Mouse (Mus musculus) midbrain, embryonic 13.5 days (tissue): ENCODE measurements around the gene Olfr1195. TPM values are rescaled to one million over a fixed set of nuclear protein-coding genes. Genes with fewer than 3 reads are reported as not detected.
"Not testable (repeated sequence)": the region's sequence is repeated elsewhere in the genome, so short reads cannot be mapped to it uniquely, and the experiment has no call there.

ENCODE experiments used
- ATAC-seq: fragments of 200-750 bp; cut with Nextera tagmentation; 2 replicates; pipeline ENCODE4 v1.8.0; 2017; ENCODE audit warnings: mild to moderate bottlenecking, moderate TSS enrichment, moderate library complexity
- H3K27ac ChIP-seq: fragments of 300-500 bp; sonication (generic); 2 replicates; pipeline ENCODE4 v1.5.1; 2015; ENCODE audit warnings: inconsistent platforms, mild to moderate bottlenecking, moderate library complexity
- H3K27me3 ChIP-seq: fragments of 300-500 bp; sonication (generic); 2 replicates; pipeline ENCODE4 v1.6.1; 2015; ENCODE audit warnings: mild to moderate bottlenecking, inconsistent platforms
- H3K36me3 ChIP-seq: fragments of 300-500 bp; sonication (generic); 2 replicates; pipeline ENCODE4 v1.6.1; 2015; ENCODE audit warnings: mild to moderate bottlenecking, inconsistent platforms
- H3K4me1 ChIP-seq: fragments of 300-500 bp; sonication (generic); replicated peaks from 2 replicates; pipeline ENCODE4 v1.6.1; 2015; ENCODE audit warnings: inconsistent platforms
- H3K4me2 ChIP-seq: fragments of 300-500 bp; sonication (generic); replicated peaks from 2 replicates; pipeline ENCODE4 v1.6.1; 2015; ENCODE audit warnings: moderate library complexity, mild to moderate bottlenecking, inconsistent platforms
- H3K4me3 ChIP-seq: fragments of 300-500 bp; sonication (generic); replicated peaks from 2 replicates; pipeline ENCODE4 v1.5.1; 2015; ENCODE audit warnings: mild to moderate bottlenecking, inconsistent platforms
- H3K9ac ChIP-seq: fragments of 300-500 bp; sonication (generic); replicated peaks from 2 replicates; pipeline ENCODE4 v1.6.1; 2015; ENCODE audit warnings: mild to moderate bottlenecking, inconsistent platforms
- H3K9me3 ChIP-seq: fragments of 300-500 bp; sonication (generic); 2 replicates; pipeline ENCODE4 v1.6.1; 2016; ENCODE audit warnings: mild to moderate bottlenecking, inconsistent platforms
- WGBS: fragments of 180-500 bp; shearing (Covaris S2); methylation state at CpG from one replicate; pipeline ENCODE4 v1.1.7; 2015; 5-methylcytosine and 5-hydroxymethylcytosine counted together
- polyA plus RNA-seq: library from polyadenylated mRNA; unstranded; fragments of >200 nt; fragmentation: Nextera tagmentation; extraction: Ambion mirVana; gene quantifications from 2 replicates; pipeline ENCODE4 v1.2.1, GENCODE M21; 2015

The Olfr1195 gene
- not detected in 2 replicates for polyA plus RNA-seq

DNA sequence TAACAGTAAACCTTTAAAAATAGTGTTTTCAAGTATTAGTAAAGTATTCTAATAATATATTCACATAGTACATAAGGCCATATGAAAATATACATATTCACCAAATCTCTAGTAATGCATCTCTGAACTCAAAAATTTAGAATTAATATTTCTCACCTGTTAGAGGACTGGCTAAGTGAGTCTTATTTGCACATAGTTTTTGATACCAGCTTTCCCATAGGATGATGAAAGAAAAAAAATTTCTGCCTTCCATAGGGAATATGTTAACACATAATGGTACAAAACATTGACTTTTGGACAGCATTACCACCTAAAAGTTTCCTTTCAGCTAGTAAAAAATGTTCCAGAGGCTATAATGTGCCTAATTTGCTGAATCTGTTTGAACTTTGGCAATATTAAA is at the start of gene Olfr1195:
Olfr1195 (minus strand) TSS at position 101 of the 400 bp plus-strand sequence.
- Histone ChIP-seq H3K4me3 (no peak within 1 kb of the TSS), H3K9ac (no peak within 1 kb of the TSS), H3K27me3 (no peaks in the 10 kb centered on the region), H3K27ac (no peak within 1 kb of the TSS), H3K9me3 (no peaks in the 10 kb centered on the region), H3K4me1 (no peaks in the 10 kb centered on the region), H3K36me3 (no peaks in the 10 kb centered on the region), H3K4me2 (no peak within 1 kb of the TSS)
- no peak for ATAC-seq

- H3K4me2 ChIP-seq = no peak within 1 kb of the TSS
- no peak within 1 kb of the TSS for H3K4me3 ChIP-seq
- H3K27me3 ChIP-seq = no peaks in the 10 kb centered on the region
- no peak for ATAC-seq
- H3K36me3 ChIP-seq = no peaks in the 10 kb centered on the region
- no peaks in the 10 kb centered on the region for H3K9me3 ChIP-seq
- no peak within 1 kb of the TSS for H3K27ac ChIP-seq
- no peak within 1 kb of the TSS for H3K9ac ChIP-seq
- WGBS = 84% methylated on average over 1 of the region's 1 CpGs
- no peaks in the 10 kb centered on the region for H3K4me1 ChIP-seq
Observed at GRCm38 (mm10) chr2:88732266-88732665, 43.3 kb upstream of the Olfr1195 start, which contains the start of gene Olfr1197. Olfr1197 (minus strand) TSS chr2:88732366.

GRCm38 (mm10) chr2:88704497-88704896 is 15.5 kb upstream of the Olfr1195 start, which contains the start of gene Olfr1196:
Olfr1196 (minus strand) TSS chr2:88704597.
- Histone ChIP-seq H3K9me3 (no peaks in the 10 kb centered on the region), H3K27me3 (no peaks in the 10 kb centered on the region), H3K4me1 (no peaks in the 10 kb centered on the region), H3K9ac (no peak within 1 kb of the TSS), H3K27ac (no peak within 1 kb of the TSS), H3K36me3 (no peaks in the 10 kb centered on the region), H3K4me2 (no peak within 1 kb of the TSS), H3K4me3 (no peak within 1 kb of the TSS)
- WGBS = 92% methylated on average over 2 of the region's 2 CpGs
- no peak for ATAC-seq

GRCm38 (mm10) chr2:88675328-88675727 is 13.7 kb downstream of the Olfr1195 start, which contains the start of gene Olfr1193:
Olfr1193 (plus strand) TSS chr2:88675628.
- ATAC-seq, H3K9ac ChIP-seq, H3K27ac ChIP-seq, H3K4me2 ChIP-seq, H3K4me1 ChIP-seq, H3K36me3 ChIP-seq, H3K27me3 ChIP-seq, H3K9me3 ChIP-seq, H3K4me3 ChIP-seq: not testable (repeated sequence)

DNA sequence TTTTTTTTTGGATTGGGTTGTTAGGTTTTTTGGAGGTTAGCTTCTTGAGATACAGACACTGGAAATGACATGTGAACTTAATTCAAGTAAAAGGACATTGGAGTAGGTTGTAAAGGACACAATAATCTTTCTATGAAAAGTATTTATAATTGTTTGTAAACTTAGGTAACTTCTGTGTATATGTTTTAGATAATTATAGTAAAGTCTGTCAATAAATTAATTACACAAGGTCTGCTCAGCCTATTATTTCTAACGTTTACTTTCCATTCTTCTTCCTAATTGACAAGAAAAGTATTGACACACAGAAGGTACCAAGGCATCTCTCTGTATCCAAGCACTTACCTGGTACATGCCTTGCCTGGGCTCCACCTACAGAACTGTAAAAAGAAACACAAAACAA is 40.8 kb downstream of the Olfr1195 start, which contains the start of gene Olfr1192-ps1:
Olfr1192-ps1 (plus strand) TSS at position 301 of the 400 bp plus-strand sequence.
- H3K36me3 ChIP-seq = no peaks in the 10 kb centered on the region
- no peak for ATAC-seq
- H3K27ac ChIP-seq = no peak within 1 kb of the TSS
- H3K27me3 ChIP-seq = no peaks in the 10 kb centered on the region
- H3K4me1 ChIP-seq = no peaks in the 10 kb centered on the region
- 47% methylated on average over 1 of the region's 1 CpGs for WGBS
- H3K9ac ChIP-seq = no peak within 1 kb of the TSS
- no peaks in the 10 kb centered on the region for H3K9me3 ChIP-seq
- H3K4me3 ChIP-seq = no peak within 1 kb of the TSS
- no peak within 1 kb of the TSS for H3K4me2 ChIP-seq

GRCm38 (mm10) chr2:88640242-88640641 is 48.7 kb downstream of the Olfr1195 start, which contains the start of gene Olfr1191-ps1:
Olfr1191-ps1 (plus strand) TSS chr2:88640542.
- 94% methylated on average over 1 of the region's 1 CpGs for WGBS

More at GRCm38 (mm10) chr2:88640242-88640641, 48.7 kb downstream of the Olfr1195 start, which contains the start of gene Olfr1191-ps1:
- H3K4me2 ChIP-seq, H3K4me1 ChIP-seq, H3K9me3 ChIP-seq, H3K9ac ChIP-seq, H3K36me3 ChIP-seq, H3K27me3 ChIP-seq, H3K27ac ChIP-seq, ATAC-seq, H3K4me3 ChIP-seq: not testable (repeated sequence)

Other genes with a start within 250 kb of the Olfr1195 start
- not detected in 2 replicates for gene Gm13757, start 240.1 kb downstream of the Olfr1195 start, polyA plus RNA-seq
- gene Olfr1183, start 234.3 kb downstream of the Olfr1195 start, polyA plus RNA-seq = not detected in 2 replicates
- gene Olfr1184, start 205.6 kb downstream of the Olfr1195 start, polyA plus RNA-seq = not detected in 2 replicates
- gene Olfr1185-ps1, start 195.9 kb downstream of the Olfr1195 start, polyA plus RNA-seq = not detected in 2 replicates
- gene Olfr1186, start 170.6 kb downstream of the Olfr1195 start, polyA plus RNA-seq = not detected in 2 replicates
- gene Olfr1188, start 132.3 kb downstream of the Olfr1195 start, polyA plus RNA-seq = not detected in 2 replicates
- gene Olfr1189, start 102.7 kb downstream of the Olfr1195 start, polyA plus RNA-seq = not detected in 2 replicates
- gene Olfr1191-ps1, start 48.6 kb downstream of the Olfr1195 start, polyA plus RNA-seq = not detected in 2 replicates
- gene Olfr1192-ps1, start 40.7 kb downstream of the Olfr1195 start, polyA plus RNA-seq = not detected in 2 replicates
- gene Olfr1193, start 13.6 kb downstream of the Olfr1195 start, polyA plus RNA-seq = not detected in 2 replicates
- 0.11 TPM in 1 of 2 replicates, not detected in the other for gene Olfr1196, start 15.4 kb upstream of the Olfr1195 start, polyA plus RNA-seq
- gene Olfr1197, start 43.2 kb upstream of the Olfr1195 start, polyA plus RNA-seq = not detected in 2 replicates
- not detected in 2 replicates for gene Olfr1198, start 62.2 kb upstream of the Olfr1195 start, polyA plus RNA-seq
- gene Olfr1199, start 71.3 kb upstream of the Olfr1195 start, polyA plus RNA-seq = not detected in 2 replicates
- not detected in 2 replicates for gene Olfr1200, start 81.3 kb upstream of the Olfr1195 start, polyA plus RNA-seq
- gene Olfr1201, start 103.8 kb upstream of the Olfr1195 start, polyA plus RNA-seq = not detected in 2 replicates
- not detected in 2 replicates for gene Olfr1202, start 125.3 kb upstream of the Olfr1195 start, polyA plus RNA-seq
- gene Olfr1205, start 140.6 kb upstream of the Olfr1195 start, polyA plus RNA-seq = not detected in 2 replicates
- gene Olfr1204, start 160.1 kb upstream of the Olfr1195 start, polyA plus RNA-seq = not detected in 2 replicates
- gene Olfr1206, start 174.0 kb upstream of the Olfr1195 start, polyA plus RNA-seq = not detected in 2 replicates
- gene Olfr1208, start 213.1 kb upstream of the Olfr1195 start, polyA plus RNA-seq = not detected in 2 replicates
- gene Olfr1209, start 226.0 kb upstream of the Olfr1195 start, polyA plus RNA-seq = not detected in 2 replicates
- gene Olfr1211, start 248.9 kb upstream of the Olfr1195 start, polyA plus RNA-seq = not detected in 2 replicates